Mouse (Mus musculus) thymus, postnatal 25 days (tissue): ENCODE measurements around the gene Yap1.

Experiments used
- DNase-seq: peaks from one replicate; pipeline ENCODE4 v3.0.0; 2022

Yap1 gene

GRCm38 (mm10) chr9:8004370-8004991 is at the start of gene Yap1:
Gene Yap1, minus strand, starts transcription at chr9:8004596.
- DNase-seq = peak; percentile 55

GRCm38 (mm10) chr9:8043044-8043387 is 38.6 kb upstream of the Yap1 start:
- no peak for DNase-seq

- DNase-seq = peak; percentile 95
Observed at GRCm38 (mm10) chr9:8042338-8043043, 38.1 kb upstream of the Yap1 start, which contains the start of gene Cfap300. Gene Cfap300, minus strand, starts transcription at chr9:8042823.

GRCm38 (mm10) chr9:8035546-8035945 is 31.1 kb upstream of the Yap1 start:
- no peak for DNase-seq

- no peak for DNase-seq
Observed at GRCm38 (mm10) chr9:8035091-8035490, 30.7 kb upstream of the Yap1 start.

GRCm38 (mm10) chr9:8034143-8034542 is 29.7 kb upstream of the Yap1 start:
- no peak for DNase-seq

GRCm38 (mm10) chr9:8032847-8033246 is 28.5 kb upstream of the Yap1 start:
- no peak for DNase-seq

GRCm38 (mm10) chr9:8018609-8019008 is 14.2 kb upstream of the Yap1 start:
- no peak for DNase-seq

GRCm38 (mm10) chr9:8017253-8017913 is 13.0 kb upstream of the Yap1 start:
- peak; percentile 47 for DNase-seq

GRCm38 (mm10) chr9:8003301-8004271 is 810 bp downstream of the Yap1 start:
- peak; percentile 3 for DNase-seq

- DNase-seq = no peak
Observed at GRCm38 (mm10) chr9:8002806-8003205, 1.6 kb downstream of the Yap1 start.

GRCm38 (mm10) chr9:8001352-8001751 is 3.0 kb downstream of the Yap1 start:
- DNase-seq = no peak

GRCm38 (mm10) chr9:7994275-7994674 is 10.1 kb downstream of the Yap1 start:
- DNase-seq = no peak

GRCm38 (mm10) chr9:7992651-7993050 is 11.7 kb downstream of the Yap1 start:
- DNase-seq = no peak

- no peak for DNase-seq
Observed at GRCm38 (mm10) chr9:7990897-7991296, 13.5 kb downstream of the Yap1 start.

GRCm38 (mm10) chr9:7987119-7987518 is 17.3 kb downstream of the Yap1 start:
- DNase-seq = no peak

GRCm38 (mm10) chr9:7984287-7984686 is 20.1 kb downstream of the Yap1 start:
- DNase-seq = no peak

GRCm38 (mm10) chr9:7983665-7984064 is 20.7 kb downstream of the Yap1 start:
- DNase-seq = no peak

GRCm38 (mm10) chr9:7980162-7980561 is 24.2 kb downstream of the Yap1 start:
- DNase-seq = no peak

GRCm38 (mm10) chr9:7979153-7979916 is 25.1 kb downstream of the Yap1 start:
- DNase-seq = no peak

- DNase-seq = no peak
Observed at GRCm38 (mm10) chr9:7978502-7978901, 25.9 kb downstream of the Yap1 start.

GRCm38 (mm10) chr9:7977587-7977986 is 26.8 kb downstream of the Yap1 start:
- no peak for DNase-seq
